Mouse (Mus musculus): ENCODE measurements around the gene Kdm5c.
A peak's percentile ranks its signal among the peaks of the same experiment; 100 is the strongest.
"Not testable (repeated sequence)": the region's sequence is repeated elsewhere in the genome, so short reads cannot be mapped to it uniquely, and the experiment has no call there.

Kdm5c gene

GRCm38 (mm10) chrX:152232781-152233763 is at the start of gene Kdm5c:
Gene Kdm5c, plus strand, starts transcription at chrX:152233020.
- peak; percentile 100 for DNase-seq (ENCODE audit: low read depth, low spot score)

DNA sequence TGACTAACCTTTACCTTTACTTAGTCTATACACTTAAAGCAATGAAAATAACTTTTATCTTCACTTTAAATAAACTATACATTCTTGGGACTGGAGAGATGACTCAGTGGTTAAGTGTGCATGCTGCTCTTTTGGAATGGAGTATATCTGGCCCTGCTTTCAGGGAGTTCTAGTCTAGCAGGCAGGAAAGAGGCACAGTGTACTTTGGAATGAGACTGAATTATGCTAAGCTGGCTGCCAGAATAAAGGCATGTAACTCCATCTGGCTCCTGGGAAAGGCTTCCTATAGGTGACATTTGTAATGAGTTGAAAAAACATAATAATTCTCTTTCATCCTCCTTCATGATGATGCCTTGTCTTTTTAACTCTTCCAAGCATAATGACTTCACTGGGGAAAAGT is 45.7 kb upstream of the Kdm5c start:
- DNase-seq (ENCODE audit: low read depth, low spot score): no peak

GRCm38 (mm10) chrX:152191266-152191665 is 41.6 kb upstream of the Kdm5c start:
- no peak for DNase-seq (ENCODE audit: low read depth, low spot score)

GRCm38 (mm10) chrX:152197814-152198648 is 34.8 kb upstream of the Kdm5c start:
- DNase-seq (ENCODE audit: low read depth, low spot score): no peak

DNA sequence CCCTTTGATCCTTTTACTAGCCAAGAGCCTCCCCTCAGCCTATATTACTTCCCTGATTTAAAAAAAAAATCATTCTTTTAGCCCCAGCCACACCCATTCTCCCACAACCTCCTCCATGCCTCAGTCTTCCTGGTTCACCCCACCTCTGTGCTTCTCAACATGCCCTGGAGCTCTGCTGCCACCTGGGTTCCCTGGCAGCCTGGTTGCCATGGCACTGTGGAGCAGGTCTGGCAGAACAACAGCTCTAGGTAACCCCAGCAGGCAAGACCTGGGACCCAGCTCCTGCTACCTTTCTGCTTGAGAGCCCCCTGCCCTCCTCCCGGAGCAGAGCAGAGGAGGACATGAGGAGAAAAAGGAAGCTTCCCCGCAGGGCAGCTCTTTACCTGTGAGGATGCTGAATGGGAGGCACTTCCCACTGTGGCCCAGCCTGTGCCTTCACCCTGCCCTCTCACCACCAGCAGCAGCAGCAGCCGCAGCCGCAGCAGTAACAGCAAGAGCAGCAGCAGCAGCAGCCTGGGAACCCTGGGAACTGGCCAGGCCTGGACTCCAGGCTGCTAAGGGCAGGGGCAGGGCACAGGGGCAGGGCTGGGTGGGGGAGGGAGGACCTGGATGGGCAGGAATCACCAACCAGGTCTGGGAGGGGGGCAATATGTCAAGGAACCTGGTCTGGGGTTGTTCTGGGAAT is 30.9 kb upstream of the Kdm5c start:
- no peak for DNase-seq (ENCODE audit: low read depth, low spot score)

DNA sequence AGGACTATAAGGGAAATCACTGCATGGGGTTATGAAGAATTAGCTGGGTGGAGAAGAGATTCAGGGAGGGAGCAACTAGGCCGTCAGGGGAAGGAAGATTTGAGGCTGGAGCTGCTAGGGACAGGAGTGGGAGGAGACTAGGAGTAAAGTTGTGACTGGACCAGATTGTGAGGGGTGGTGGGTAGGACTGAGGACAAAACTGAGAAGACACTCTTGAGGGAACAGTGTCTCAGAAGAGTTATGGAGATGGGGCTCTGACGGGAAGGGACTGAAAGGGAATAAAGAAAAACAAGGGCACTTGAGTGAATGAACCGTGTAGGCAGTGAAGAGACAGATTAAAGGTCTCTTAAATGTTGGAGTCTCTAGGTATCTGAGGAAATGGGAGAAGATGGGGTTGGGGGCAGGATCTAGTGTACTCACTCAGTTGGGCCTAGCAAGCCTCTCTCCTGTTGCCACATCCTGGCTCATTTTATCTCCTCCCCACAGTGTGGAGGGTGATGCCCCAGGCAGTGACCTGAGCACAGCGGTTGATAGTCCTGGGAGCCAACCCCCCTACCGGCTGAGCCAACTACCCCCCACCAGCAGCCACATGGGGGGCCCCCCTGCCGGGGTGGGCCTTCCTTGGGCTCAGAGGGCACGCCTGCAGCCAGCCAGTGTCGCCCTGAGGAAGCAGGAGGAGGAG is 30.3 kb upstream of the Kdm5c start:
- DNase-seq (ENCODE audit: low read depth, low spot score): no peak

- DNase-seq (ENCODE audit: low read depth, low spot score): no peak
Measured at GRCm38 (mm10) chrX:152203247-152203646, 29.6 kb upstream of the Kdm5c start.

DNA sequence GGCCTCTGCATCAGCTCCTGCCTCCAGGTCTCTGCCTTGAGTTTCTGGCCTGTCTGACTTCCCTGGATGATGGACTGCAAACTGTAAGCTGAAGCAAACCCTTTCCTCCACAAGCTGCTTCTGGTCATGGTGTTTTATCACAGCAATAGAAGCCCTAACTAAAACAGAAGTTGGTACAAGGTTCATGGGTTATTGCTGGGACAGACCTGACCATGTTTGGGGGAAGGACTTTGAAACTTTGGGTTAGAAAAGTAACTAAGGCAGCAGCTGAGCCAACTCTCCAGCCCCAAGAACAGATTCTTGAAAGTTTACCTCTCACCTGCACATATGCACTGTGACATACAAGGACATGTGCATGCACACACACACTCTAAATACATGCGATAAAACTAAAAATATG is 27.3 kb upstream of the Kdm5c start:
- DNase-seq (ENCODE audit: low read depth, low spot score): no peak

DNA sequence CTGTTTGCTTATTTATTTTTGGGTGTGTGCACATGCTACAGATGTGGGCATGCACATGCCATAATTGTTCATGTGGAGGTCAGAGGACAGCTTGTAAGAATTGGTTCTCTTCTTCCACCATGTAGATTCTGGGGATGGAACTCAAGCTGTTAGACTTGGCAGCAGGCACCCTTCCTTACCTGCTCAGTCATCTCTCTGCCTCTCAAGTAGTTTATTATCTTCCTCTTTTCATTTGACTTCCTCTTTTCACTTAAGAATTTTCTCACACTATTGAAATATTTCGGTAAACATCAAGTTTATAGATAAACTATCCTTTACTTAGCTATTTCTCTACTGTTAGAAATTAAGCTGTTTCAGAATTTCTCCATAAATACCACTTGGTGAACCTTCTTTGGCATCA is 18.1 kb upstream of the Kdm5c start:
- DNase-seq (ENCODE audit: low read depth, low spot score): no peak

DNA sequence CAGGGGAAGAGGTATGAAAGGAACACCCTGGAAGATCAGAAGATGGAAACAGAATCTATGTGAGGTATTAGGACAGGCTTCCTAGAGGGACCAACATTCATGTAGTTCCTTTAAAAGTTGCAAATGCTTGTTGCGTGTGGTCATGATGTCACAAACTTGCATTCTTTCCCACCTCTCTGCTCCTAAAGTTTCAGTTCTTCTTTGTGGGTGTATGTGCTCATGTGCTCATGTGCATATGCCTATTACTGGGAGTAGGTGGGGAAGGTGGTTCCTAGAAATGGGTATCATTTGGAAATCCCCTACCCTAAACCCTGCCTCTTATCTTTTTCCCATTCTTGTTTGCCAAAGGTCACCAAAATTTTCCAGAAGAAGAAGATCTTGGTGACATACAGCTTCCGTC is 14.3 kb upstream of the Kdm5c start:
- DNase-seq (ENCODE audit: low read depth, low spot score): no peak

GRCm38 (mm10) chrX:152221721-152222120 is 11.1 kb upstream of the Kdm5c start:
- no peak for DNase-seq (ENCODE audit: low read depth, low spot score)

DNA sequence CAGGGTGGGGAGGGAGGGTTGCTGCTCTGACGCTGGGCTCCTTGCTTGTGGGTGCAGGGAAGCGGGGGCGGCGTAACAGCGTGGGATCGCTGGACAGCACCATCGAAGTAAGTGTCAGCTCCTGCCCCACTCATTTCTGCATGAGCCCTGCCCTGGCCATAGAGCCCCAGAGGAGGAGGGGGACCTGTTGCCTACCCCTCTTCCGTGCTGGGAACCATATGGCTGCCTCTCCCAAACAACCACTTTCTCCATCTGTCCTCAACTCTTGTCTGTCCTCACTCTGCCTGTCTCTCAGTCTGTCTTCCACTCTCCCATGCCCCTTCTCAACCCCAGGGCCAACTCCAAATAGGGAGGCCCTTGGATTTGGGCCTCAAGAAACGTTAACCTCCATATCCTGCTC is 10.6 kb upstream of the Kdm5c start:
- DNase-seq (ENCODE audit: low read depth, low spot score): no peak

DNA sequence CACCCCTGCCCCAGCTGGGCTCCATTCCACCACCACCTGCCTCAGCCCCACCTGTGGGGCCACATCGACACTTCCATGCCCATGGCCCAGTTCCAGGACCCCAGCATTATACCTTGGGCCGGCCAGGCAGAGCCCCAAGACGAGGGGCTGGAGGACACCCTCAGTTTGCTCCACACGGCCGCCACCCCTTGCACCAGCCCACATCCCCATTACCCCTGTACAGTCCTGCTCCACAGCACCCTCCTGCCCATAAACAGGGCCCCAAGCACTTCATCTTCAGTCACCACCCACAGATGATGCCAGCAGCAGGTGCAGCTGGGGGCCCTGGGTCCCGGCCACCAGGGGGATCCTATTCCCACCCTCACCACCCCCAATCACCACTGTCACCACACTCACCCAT is 9.5 kb upstream of the Kdm5c start:
- DNase-seq (ENCODE audit: low read depth, low spot score): no peak

GRCm38 (mm10) chrX:152224280-152224679 is 8.5 kb upstream of the Kdm5c start:
- no peak for DNase-seq (ENCODE audit: low read depth, low spot score)

GRCm38 (mm10) chrX:152234125-152234524 is 1.3 kb downstream of the Kdm5c start:
- no peak for DNase-seq (ENCODE audit: low read depth, low spot score)

GRCm38 (mm10) chrX:152235758-152236157 is 2.9 kb downstream of the Kdm5c start:
- no peak for DNase-seq (ENCODE audit: low read depth, low spot score)

DNA sequence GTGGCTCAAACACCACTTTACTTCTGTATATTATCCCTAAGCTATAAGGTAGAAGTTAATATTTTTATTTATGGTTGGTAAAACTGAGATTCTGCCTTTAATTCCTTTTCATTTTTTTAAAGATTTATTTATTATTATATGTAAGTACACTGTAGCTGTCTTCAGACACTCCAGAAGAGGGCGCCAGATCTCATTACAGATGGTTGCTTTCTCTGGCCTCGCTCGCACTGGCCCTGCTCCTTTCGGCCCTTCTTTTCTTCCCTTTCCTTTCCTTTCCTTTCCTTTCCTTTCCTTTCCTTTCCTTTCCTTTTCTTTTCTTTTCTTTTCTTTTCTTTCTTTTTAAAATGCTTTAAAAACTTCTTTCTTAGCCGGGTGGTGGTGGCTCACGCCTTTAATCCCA is 10.3 kb downstream of the Kdm5c start:
- DNase-seq (ENCODE audit: low read depth, low spot score): not testable (repeated sequence)

GRCm38 (mm10) chrX:152244492-152245189 is 11.8 kb downstream of the Kdm5c start:
- no peak for DNase-seq (ENCODE audit: low read depth, low spot score)

DNA sequence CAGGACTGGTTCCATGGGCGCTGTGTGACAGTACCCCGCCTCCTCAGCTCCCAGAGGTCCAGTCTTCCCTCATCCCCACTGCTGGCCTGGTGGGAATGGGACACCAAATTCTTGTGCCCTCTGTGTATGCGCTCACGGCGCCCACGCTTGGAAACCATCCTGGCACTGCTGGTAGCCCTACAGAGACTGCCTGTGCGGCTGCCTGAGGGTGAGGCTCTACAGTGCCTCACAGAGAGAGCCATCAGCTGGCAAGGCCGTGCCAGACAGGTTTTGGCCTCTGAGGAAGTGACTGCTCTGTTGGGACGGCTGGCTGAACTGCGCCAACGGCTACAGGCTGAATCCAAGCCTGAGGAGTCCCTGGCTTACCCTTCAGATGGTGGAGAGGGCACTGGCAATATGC is 38.4 kb downstream of the Kdm5c start:
- no peak for DNase-seq (ENCODE audit: low read depth, low spot score)

GRCm38 (mm10) chrX:152279384-152279783 is 46.6 kb downstream of the Kdm5c start:
- no peak for DNase-seq (ENCODE audit: low read depth, low spot score)

GRCm38 (mm10) chrX:152284746-152285145 is 51.9 kb downstream of the Kdm5c start:
- DNase-seq (ENCODE audit: low read depth, low spot score): no peak
